Mouse (Mus musculus) heart, embryonic 11.5 days (tissue): ENCODE data around the gene Tbata. TPM values are rescaled to one million over a fixed set of nuclear protein-coding genes. Genes with fewer than 3 reads are reported as not detected.
A peak's percentile ranks its signal among the peaks of the same experiment; 100 is the strongest.

Experiments
- ATAC-seq: fragments of 200-750 bp; cut with Nextera tagmentation; replicated peaks from 2 replicates; pipeline ENCODE4 v1.8.0; 2017; ENCODE audit warnings: moderate library complexity; ENCODE audit not compliant: insufficient number of reproducible peaks, low FRiP score, low TSS enrichment
- H3K27ac ChIP-seq: fragments of 300-500 bp; sonication (generic); 2 replicates; pipeline ENCODE4 v1.5.1; 2014; ENCODE audit warnings: mild to moderate bottlenecking, low read depth, low read length
- H3K27me3 ChIP-seq: fragments of 300-500 bp; sonication (generic); 2 replicates; pipeline ENCODE4 v1.6.1; 2014; ENCODE audit warnings: mild to moderate bottlenecking, low read length, mixed read lengths; ENCODE audit not compliant: control insufficient read depth, insufficient read depth
- H3K36me3 ChIP-seq: fragments of 300-500 bp; sonication (generic); 2 replicates; pipeline ENCODE4 v1.6.1; 2014; ENCODE audit warnings: mild to moderate bottlenecking, low read length, moderate library complexity, mixed read lengths; ENCODE audit not compliant: control insufficient read depth, insufficient read depth
- H3K4me1 ChIP-seq: fragments of 300-500 bp; sonication (generic); 2 replicates; pipeline ENCODE4 v1.6.1; 2014; ENCODE audit warnings: low read length; ENCODE audit not compliant: control insufficient read depth, insufficient read depth
- H3K4me2 ChIP-seq: fragments of 300-500 bp; sonication (generic); 2 replicates; pipeline ENCODE4 v1.6.1; 2014; ENCODE audit warnings: mild to moderate bottlenecking, moderate library complexity
- H3K4me3 ChIP-seq: fragments of 300-500 bp; sonication (generic); 2 replicates; pipeline ENCODE4 v1.5.1; 2014; ENCODE audit warnings: low read depth, low read length
- H3K9ac ChIP-seq: fragments of 300-500 bp; sonication (generic); 2 replicates; pipeline ENCODE4 v1.6.1; 2014; ENCODE audit warnings: mild to moderate bottlenecking, low read depth, low read length, moderate library complexity
- H3K9me3 ChIP-seq: fragments of 300-500 bp; sonication (generic); replicated peaks from 2 replicates; pipeline ENCODE4 v1.6.1; 2016; ENCODE audit warnings: low read length; ENCODE audit not compliant: control insufficient read depth
- WGBS: fragments of 180-500 bp; shearing (Covaris S2); extraction: QIAGEN DNeasy Blood & Tissue Kit; methylation state at CpG from one replicate; pipeline ENCODE4 v1.1.7; 2014; ENCODE audit not compliant: insufficient replicate concordance; 5-methylcytosine and 5-hydroxymethylcytosine counted together
- polyA plus RNA-seq: library from polyadenylated mRNA; unstranded; fragments of >200 nt; fragmentation: Nextera tagmentation; extraction: Ambion mirVana; gene quantifications from 2 replicates; pipeline ENCODE4 v1.2.1, GENCODE M21; 2014

Tbata gene
- polyA plus RNA-seq, 1 experiment from 2014 or later: not detected

DNA sequence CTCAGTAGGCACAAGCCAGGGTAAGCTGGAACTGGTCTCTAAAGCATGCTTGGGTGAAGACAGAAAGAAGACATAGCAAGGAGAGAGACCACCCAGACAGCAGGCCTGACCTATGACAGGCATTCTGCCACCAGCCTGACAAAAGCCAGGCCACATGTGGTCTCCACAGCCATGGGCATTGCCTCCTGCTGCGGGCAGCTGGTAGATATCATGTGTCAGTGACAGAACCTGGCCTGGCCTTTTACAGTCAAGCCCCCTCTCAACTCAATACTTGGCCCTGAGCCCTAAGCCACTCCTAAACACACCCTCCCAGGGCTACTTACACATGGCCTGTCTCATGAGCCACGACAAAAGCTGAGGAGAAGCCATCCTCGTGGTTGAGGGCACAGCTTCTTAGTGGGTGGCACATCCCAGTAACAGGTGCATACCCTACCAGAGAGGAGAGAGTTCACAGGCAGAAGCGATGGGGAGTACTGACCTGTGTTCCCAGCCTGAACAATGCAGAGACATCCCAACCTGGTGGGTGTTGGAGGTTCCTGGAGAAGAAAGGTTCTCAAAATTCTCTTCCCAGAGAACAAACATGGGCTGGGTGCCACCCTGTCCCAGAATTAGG, 55.1 kb downstream of the Tbata start:
- no peak for ATAC-seq
- 0 out of 2 replicates have a peak, but pooled peaks cover 4% of the 10 kb centered on the region for H3K27me3 ChIP-seq
- no peak overlapping the region for H3K9ac ChIP-seq
- no peaks in the 10 kb centered on the region for H3K36me3 ChIP-seq
- no peaks in the 10 kb centered on the region; the same call in 1 of the 2 replicates for H3K4me1 ChIP-seq
- no peak overlapping the region for H3K27ac ChIP-seq
- no peak overlapping the region for H3K4me2 ChIP-seq
- H3K9me3 ChIP-seq: no peaks in the 10 kb centered on the region
- WGBS: 32% methylated on average over 4 of the region's 4 CpGs
- no peak overlapping the region for H3K4me3 ChIP-seq

DNA sequence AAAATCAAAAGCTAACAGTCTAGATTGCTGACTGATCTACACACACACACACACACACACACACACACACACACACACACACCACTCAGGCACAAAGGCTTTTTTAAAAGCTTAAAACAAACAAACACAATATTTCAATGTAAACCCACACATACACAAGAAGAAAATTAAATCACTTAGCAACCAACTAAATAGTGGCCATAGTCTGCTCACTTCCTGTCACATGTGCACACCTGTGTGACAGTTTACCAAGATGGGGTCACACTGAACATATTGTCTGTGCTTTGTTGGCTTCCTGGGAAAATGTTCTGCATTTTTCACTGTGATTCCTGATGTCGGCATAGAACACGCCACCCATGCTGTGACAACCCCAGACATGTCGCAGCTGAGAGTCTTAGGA, 60.0 kb downstream of the Tbata start:
- ATAC-seq: no peak
- H3K9ac ChIP-seq: no peak overlapping the region
- no peak overlapping the region for H3K4me2 ChIP-seq
- no peak overlapping the region for H3K27ac ChIP-seq
- H3K9me3 ChIP-seq: no peaks in the 10 kb centered on the region
- H3K4me1 ChIP-seq: no peaks in the 10 kb centered on the region; the same call in 1 of the 2 replicates
- H3K36me3 ChIP-seq: no peaks in the 10 kb centered on the region
- 0 out of 2 replicates have a peak, but pooled peaks cover 2% of the 10 kb centered on the region for H3K27me3 ChIP-seq
- WGBS: 82% methylated on average over 3 of the region's 3 CpGs
- H3K4me3 ChIP-seq: no peak overlapping the region

DNA sequence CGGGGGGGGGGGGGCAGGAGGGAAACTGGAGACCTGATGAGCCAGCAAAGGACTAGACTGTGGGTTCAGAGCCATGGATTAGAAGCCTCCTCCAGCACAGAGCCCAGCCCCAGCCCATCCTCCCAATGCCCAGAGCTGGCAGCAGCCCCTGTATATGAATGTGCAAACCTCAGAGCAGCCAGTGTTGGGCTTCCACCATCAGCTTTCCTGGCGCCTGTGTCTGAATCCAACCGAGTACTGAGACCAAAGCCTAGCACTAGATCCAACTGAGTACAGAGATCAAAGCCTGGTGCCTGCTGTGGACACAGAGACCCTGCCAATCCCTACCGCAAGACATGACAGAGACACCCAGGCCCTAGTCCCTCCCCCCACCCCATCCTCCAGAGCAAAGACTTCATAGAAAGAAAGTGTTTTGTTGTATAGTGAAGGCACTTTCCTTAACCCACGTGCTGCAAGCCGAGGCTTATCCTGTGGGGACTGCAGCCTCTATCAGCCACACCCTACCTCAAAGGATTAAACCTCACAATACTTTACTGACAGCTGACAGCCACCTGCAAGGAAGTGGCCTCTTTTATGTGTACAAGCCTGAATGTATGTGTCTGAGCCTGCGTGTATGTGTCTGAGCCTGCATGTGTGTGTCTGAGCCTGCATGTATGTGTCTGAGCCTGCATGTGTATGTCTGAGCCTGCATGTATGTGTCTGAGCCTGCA, 61.3 kb downstream of the Tbata start:
- no peak overlapping the region for H3K9ac ChIP-seq
- H3K36me3 ChIP-seq: no peaks in the 10 kb centered on the region
- no peak overlapping the region for H3K4me2 ChIP-seq
- no peak overlapping the region for H3K4me3 ChIP-seq
- no peaks in the 10 kb centered on the region for H3K9me3 ChIP-seq
- ATAC-seq: no peak
- H3K27ac ChIP-seq: no peak overlapping the region
- no peaks in the 10 kb centered on the region for H3K27me3 ChIP-seq
- WGBS: 45% methylated on average over 7 of the region's 7 CpGs
- H3K4me1 ChIP-seq: no peaks in the 10 kb centered on the region

DNA sequence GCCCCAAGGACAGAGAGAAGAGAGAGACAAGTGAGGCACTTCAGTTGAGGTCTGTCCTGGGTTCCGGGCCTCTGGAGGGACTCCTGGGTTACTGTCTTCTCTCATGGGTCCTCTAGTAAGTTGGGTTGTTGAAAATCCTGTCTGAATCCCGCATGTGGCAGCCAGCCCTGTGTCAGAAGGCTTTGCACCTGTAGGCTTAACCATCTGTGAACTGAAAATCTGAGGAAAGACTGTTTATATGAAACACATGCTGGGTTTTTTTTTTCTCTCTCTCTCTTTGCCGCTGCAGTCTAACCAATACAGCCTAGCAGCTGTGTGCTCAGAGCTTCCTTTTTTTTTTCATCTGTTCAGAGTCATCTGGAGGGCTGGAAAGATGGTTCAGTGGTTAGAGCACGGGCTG, 62.6 kb downstream of the Tbata start:
- Histone ChIP-seq H3K9me3 (no peaks in the 10 kb centered on the region), H3K27me3 (no peaks in the 10 kb centered on the region), H3K4me2 (no peak overlapping the region), H3K9ac (no peak overlapping the region), H3K27ac (no peak overlapping the region), H3K36me3 (no peaks in the 10 kb centered on the region), H3K4me3 (no peak overlapping the region), H3K4me1 (no peaks in the 10 kb centered on the region)
- 78% methylated on average over 4 of the region's 4 CpGs for WGBS
- no peak for ATAC-seq

DNA sequence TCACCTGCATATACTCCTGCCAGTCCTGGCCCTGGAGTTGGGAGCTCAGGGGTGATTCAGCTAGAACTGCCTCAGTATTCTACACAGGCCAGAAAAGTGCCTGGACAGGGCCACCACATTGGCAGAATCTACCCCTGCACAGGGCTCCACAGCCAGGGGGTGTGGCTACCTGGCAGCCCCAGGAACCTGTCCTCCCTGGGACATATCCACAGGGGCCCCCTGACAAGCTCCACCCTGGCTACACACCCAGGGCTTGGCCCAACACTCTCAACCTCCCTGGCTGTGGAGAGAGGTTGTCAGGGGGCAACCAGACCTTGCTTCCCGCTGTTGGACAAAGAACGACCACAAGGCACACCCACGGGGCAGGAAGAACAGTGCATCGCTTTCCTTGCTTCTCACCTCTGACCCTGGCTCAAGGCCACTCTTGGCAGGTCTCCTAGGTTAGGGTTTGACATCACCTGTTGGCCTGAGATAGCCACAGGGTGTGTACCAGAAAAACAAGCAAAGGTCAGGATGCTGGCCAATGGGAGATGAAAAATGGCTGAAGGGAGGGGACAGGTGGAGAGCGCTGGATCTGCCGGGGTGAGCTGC, 64.0 kb downstream of the Tbata start:
- Histone ChIP-seq H3K9ac (no peak overlapping the region), H3K27me3 (no peaks in the 10 kb centered on the region), H3K4me1 (peaks cover 7% of the 10 kb centered on the region), H3K4me3 (no peak overlapping the region), H3K4me2 (no peak overlapping the region), H3K36me3 (no peaks in the 10 kb centered on the region), H3K27ac (no peak overlapping the region), H3K9me3 (no peaks in the 10 kb centered on the region)
- ATAC-seq: 0 out of 2 replicates have a peak, but pooled peaks have one; percentile 31
- 80% methylated on average over 6 of the region's 6 CpGs for WGBS

DNA sequence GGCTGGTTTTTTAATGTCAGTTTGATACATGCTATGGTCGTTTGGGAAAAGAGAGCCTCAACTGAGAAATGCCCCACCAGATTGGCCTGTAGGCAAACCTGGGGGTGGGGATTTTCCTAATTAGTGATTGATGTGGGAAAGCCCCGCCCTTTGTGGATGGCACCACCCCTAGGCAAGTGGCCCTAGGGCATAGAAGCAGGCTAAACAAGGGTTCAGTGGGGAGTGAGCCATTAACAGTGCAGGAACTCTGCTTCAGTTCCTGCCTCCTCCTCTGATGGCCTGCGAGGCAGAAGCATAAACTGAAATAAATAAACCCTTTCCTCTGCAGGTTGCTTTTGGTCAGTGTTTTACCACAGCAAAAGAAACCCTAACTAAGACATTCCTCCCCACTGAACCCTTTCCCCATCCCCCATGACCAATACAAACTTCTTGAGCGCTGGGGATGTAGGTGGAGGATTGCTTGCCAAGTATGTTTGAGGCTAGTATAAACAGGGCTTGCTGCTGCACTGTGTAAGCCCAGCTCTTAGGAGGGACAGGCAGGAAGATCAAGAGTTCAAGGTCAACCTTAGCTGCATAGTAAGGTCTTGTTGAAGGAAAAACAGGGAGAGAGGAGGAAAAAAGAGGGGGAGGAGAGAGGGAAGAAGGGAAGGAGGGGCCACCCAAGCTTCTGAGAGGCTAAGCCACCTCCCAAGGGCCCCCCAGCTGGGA, 65.1 kb downstream of the Tbata start:
- no peak overlapping the region for H3K4me3 ChIP-seq
- H3K4me1 ChIP-seq: peaks cover 10% of the 10 kb centered on the region
- H3K27me3 ChIP-seq: no peaks in the 10 kb centered on the region
- H3K9me3 ChIP-seq: no peaks in the 10 kb centered on the region
- no peak overlapping the region for H3K27ac ChIP-seq
- WGBS: 57% methylated on average over 4 of the region's 4 CpGs
- no peak overlapping the region for H3K4me2 ChIP-seq
- no peaks in the 10 kb centered on the region for H3K36me3 ChIP-seq
- no peak for ATAC-seq
- no peak overlapping the region for H3K9ac ChIP-seq

DNA sequence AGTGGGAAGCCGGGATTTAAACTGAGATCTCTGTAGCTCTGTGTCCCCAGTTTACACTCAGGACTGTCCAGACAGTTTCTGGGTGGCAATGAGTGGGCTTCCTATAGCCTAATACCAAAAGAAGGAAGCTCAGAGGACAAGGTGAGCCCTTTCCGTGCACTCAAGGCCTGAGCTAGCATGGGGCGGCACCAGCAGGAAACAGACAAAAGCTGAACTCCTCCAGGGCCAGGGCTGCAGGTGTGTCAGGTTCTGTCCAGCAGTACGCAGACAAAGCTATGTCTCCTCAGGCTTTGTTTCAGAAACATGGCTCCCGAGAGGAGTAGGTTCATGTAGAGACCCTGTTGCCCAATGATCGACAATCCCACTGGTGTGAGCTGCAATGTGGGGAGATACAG, 65.6 kb downstream of the Tbata start:
- no peaks in the 10 kb centered on the region for H3K9me3 ChIP-seq
- H3K4me1 ChIP-seq: peaks cover 10% of the 10 kb centered on the region
- no peaks in the 10 kb centered on the region for H3K36me3 ChIP-seq
- ATAC-seq: no peak
- no peaks in the 10 kb centered on the region for H3K27me3 ChIP-seq
- no peak overlapping the region for H3K4me3 ChIP-seq
- no peak overlapping the region for H3K9ac ChIP-seq
- no peak overlapping the region for H3K27ac ChIP-seq
- H3K4me2 ChIP-seq: no peak overlapping the region
- 76% methylated on average over 6 of the region's 6 CpGs for WGBS
